Mouse (Mus musculus) activated CD4-positive, CD25-positive, alpha-beta regulatory T cell, adult 4 months (primary cell): ENCODE results near the gene Timp4. TPM values are rescaled to one million over a fixed set of nuclear protein-coding genes. Genes with fewer than 3 reads are reported as not detected.

Source experiments
- polyA plus RNA-seq, 2 experiments: library from polyadenylated mRNA; unstranded; fragments of 100-300 nt; shearing (Covaris generic); gene quantifications; one replicate each; pipeline ENCODE4 v1.2.1; 2017

Timp4 gene
- polyA plus RNA-seq, 2 experiments from 2014 or later = 0.25 TPM; not detected in 1

Other genes starting within 250 kb of the Timp4 start
- gene Tamm41, start 214.3 kb downstream of the Timp4 start, polyA plus RNA-seq = 10 to 100 TPM; 26.7 to 33.3 TPM
- not detected for gene Syn2, start 117.3 kb downstream of the Timp4 start, polyA plus RNA-seq
- not detected for gene Gm17482, start 24.9 kb downstream of the Timp4 start, polyA plus RNA-seq
- gene Pparg, start 108.7 kb upstream of the Timp4 start, polyA plus RNA-seq = 1 to 10 TPM in 1 of 2 experiments, under 1 TPM in 1; 0.78 to 1.6 TPM